Mouse (Mus musculus): ENCODE data around the gene Ptger1. TPM values are rescaled to one million over a fixed set of nuclear protein-coding genes. Genes with fewer than 3 reads are reported as not detected.

The Ptger1 gene
- total and polyA plus RNA-seq, 3 experiments, result 3.3 to 7.6 TPM; not detected in 1

GRCm38 (mm10) chr8:83672936-83673335, 6.5 kb downstream of the Ptger1 start:
- Histone ChIP-seq H3K27ac (ENCODE audit: insufficient read depth, low read depth) (no peak overlapping the region), H3K4me2 (ENCODE audit: insufficient read depth, low read depth, poor library complexity, severe bottlenecking) (no peak overlapping the region), H3K79me2 (replicated peaks; ENCODE audit: control insufficient read depth, extremely low read depth, insufficient read depth, poor library complexity, severe bottlenecking) (no peaks in the 10 kb centered on the region), H3K9ac (ENCODE audit: insufficient read depth, low read depth) (no peak overlapping the region), H3K27me3 (replicated peaks) (no peaks in the 10 kb centered on the region), H3K4me3 (replicated peaks in 1 of 3; ENCODE audit: low read depth in 2 of 3, low read length in 2 of 3, poor library complexity in 1 of 3) (no peak overlapping the region), H3K9me3 (replicated peaks; ENCODE audit: low read length) (peaks cover 11% of the 10 kb centered on the region), H3K4me1 (ENCODE audit: control insufficient read depth in 1 of 2, insufficient read depth in 2 of 2) (no peaks in the 10 kb centered on the region), H3K36me3 (replicated peaks in 1 of 2; ENCODE audit: control insufficient read depth in 1 of 2, insufficient read depth in 1 of 2, low read length in 1 of 2) (peaks cover 80 to 98% of the 10 kb centered on the region in 2 experiments)
- TF ChIP-seq RCOR1 (conservative IDR thresholded peaks at IDR 0.05; ENCODE audit: low read depth, low read length) (no peak), KAT2A (IDR thresholded peaks at IDR 0.05; ENCODE audit: insufficient replicate concordance, low read length) (no peak), E2F4 (IDR thresholded peaks at IDR 0.05; ENCODE audit: insufficient replicate concordance, low read depth, low read length) (no peak), ETS1 (conservative IDR thresholded peaks at IDR 0.05; ENCODE audit: low read depth, low read length) (no peak), RAD21 (IDR thresholded peaks at IDR 0.05; ENCODE audit: low read depth, low read length) (no peak), PAX5 (IDR thresholded peaks at IDR 0.05; ENCODE audit: low read length) (no peak), NELFE (IDR thresholded peaks at IDR 0.05; ENCODE audit: low read depth, low read length) (no peak), TCF12 (IDR thresholded peaks at IDR 0.05; ENCODE audit: low read depth, low read length) (no peak), ZNF384 (IDR thresholded peaks at IDR 0.05; ENCODE audit: low read depth, low read length) (no peak)
- no peak for DNase-seq (ENCODE audit: extremely low read depth)
- dilution Hi-C loops (cut with MboI; ENCODE audit: extremely low pct_ligation_motif_present, extremely low pct_unique_long_range_greater_than_20kb, low sequenced_read_pairs) (no loop called here), in situ Hi-C loops (cut with MboI; ENCODE audit: low pct_ligation_motif_present, low pct_unique_long_range_greater_than_20kb, low sequenced_read_pairs) (no loop called here)

- Histone ChIP-seq H3K27ac (ENCODE audit: insufficient read depth, low read depth) (no peak overlapping the region), H3K4me2 (ENCODE audit: insufficient read depth, low read depth, poor library complexity, severe bottlenecking) (no peak overlapping the region), H3K27me3 (replicated peaks) (no peaks in the 10 kb centered on the region), H3K79me2 (replicated peaks; ENCODE audit: control insufficient read depth, extremely low read depth, insufficient read depth, poor library complexity, severe bottlenecking) (no peaks in the 10 kb centered on the region), H3K4me1 (ENCODE audit: control insufficient read depth in 1 of 2, insufficient read depth in 2 of 2) (no peaks in the 10 kb centered on the region), H3K36me3 (replicated peaks in 1 of 2; ENCODE audit: control insufficient read depth in 1 of 2, insufficient read depth in 1 of 2, low read length in 1 of 2) (peaks cover 79 to 97% of the 10 kb centered on the region in 2 experiments), H3K9me3 (replicated peaks; ENCODE audit: low read length) (no peaks in the 10 kb centered on the region), H3K4me3 (replicated peaks in 1 of 3; ENCODE audit: low read depth in 2 of 3, low read length in 2 of 3, poor library complexity in 1 of 3) (no peak overlapping the region), H3K9ac (ENCODE audit: insufficient read depth, low read depth) (no peak overlapping the region)
- TF ChIP-seq NELFE (IDR thresholded peaks at IDR 0.05; ENCODE audit: low read depth, low read length) (no peak), KAT2A (IDR thresholded peaks at IDR 0.05; ENCODE audit: insufficient replicate concordance, low read length) (no peak), EP300 (IDR thresholded peaks at IDR 0.05; ENCODE audit: low read length) (no peak), RCOR1 (conservative IDR thresholded peaks at IDR 0.05; ENCODE audit: low read depth, low read length) (no peak), ZMIZ1 (IDR thresholded peaks at IDR 0.05; ENCODE audit: low read depth, low read length) (no peak), ZKSCAN1 (IDR thresholded peaks at IDR 0.05; ENCODE audit: borderline replicate concordance, low read depth, low read length) (no peak), SIN3A (IDR thresholded peaks at IDR 0.05; ENCODE audit: low read length) (no peak), BHLHE40 (IDR thresholded peaks at IDR 0.05; ENCODE audit: low read depth, low read length) (no peak), MAX (IDR thresholded peaks at IDR 0.05; ENCODE audit: low read length) (no peak), IRF4 (IDR thresholded peaks at IDR 0.05; ENCODE audit: low read depth, low read length) (no peak), ETS1 (conservative IDR thresholded peaks at IDR 0.05; ENCODE audit: low read depth, low read length) (no peak), NRF1 (IDR thresholded peaks at IDR 0.05; ENCODE audit: low read depth, low read length) (no peak), MAZ (IDR thresholded peaks at IDR 0.05; ENCODE audit: low read depth, low read length) (no peak), USF1 (IDR thresholded peaks at IDR 0.05; ENCODE audit: low read depth, low read length) (no peak), CTCF (conservative IDR thresholded peaks at IDR 0.05 in 1 of 2, IDR thresholded peaks at IDR 0.05 in 1 of 2; ENCODE audit: low read depth in 2 of 2, low read length in 2 of 2) (no peak)
- dilution Hi-C loops (cut with MboI; ENCODE audit: extremely low pct_ligation_motif_present, extremely low pct_unique_long_range_greater_than_20kb, low sequenced_read_pairs), result no loop called here
- in situ Hi-C loops (cut with MboI; ENCODE audit: low pct_ligation_motif_present, low pct_unique_long_range_greater_than_20kb, low sequenced_read_pairs), result no loop called here
- no peak for DNase-seq (ENCODE audit: extremely low read depth)
These were observed 8.0 kb downstream of the Ptger1 start for GRCm38 (mm10) chr8:83674497-83674896.

Data from CH12.LX (cell line).